Mouse (Mus musculus) right cerebral cortex, postnatal 25 days (tissue): ENCODE results near the gene Lalba.
"Not testable (repeated sequence)": the region's sequence is repeated elsewhere in the genome, so short reads cannot be mapped to it uniquely, and the experiment has no call there.

Experiments used
- DNase-seq: peaks from one replicate; pipeline ENCODE4 v3.0.0; 2022

Gene Lalba

DNA sequence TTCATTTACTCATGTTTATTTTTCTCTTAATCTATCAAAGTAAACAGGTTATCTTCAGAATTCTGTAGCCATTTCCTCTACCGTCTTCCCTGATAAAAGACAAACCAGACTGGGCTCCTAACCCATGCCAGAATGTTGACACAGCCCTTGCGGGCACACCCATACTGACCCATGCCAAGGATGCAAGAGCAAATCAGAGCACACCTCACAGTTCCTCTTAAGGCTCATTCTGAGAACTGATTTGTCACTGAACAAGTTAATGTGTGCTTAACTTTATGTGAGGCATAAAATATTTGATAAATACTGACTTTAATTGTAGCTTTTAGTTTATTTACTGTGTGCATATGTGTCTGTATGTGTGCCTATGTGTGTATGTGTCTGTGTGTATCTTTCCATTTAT lies 8.8 kb upstream of the Lalba start:
- DNase-seq, result no peak

DNA sequence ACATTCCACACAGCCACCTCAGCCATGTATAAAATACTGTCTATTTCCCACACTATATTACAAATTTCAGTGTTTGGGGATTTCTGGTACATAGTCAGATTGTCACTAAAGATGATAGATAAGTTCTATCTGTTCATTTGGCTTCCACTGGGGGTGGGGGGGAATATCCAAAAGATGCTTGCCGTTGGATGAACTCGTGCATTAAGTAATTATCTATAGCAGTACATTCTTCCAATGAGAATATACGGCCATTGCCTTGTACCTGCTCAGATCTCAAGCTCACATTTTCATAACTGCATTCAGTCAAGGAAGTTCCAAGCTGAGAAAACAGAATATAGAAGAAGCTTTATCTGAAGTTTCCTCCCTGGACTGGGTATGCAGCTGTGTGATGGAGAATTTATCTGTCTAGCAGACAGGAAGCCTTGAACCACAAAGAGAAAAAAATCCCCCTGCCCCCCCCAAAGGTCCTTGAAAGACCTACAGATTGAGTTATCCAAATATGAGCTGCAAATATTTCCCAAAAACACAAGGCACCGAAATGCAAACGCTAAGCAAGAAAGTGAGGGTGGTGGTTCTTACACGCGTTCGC lies 4.0 kb upstream of the Lalba start:
- DNase-seq, result no peak

DNA sequence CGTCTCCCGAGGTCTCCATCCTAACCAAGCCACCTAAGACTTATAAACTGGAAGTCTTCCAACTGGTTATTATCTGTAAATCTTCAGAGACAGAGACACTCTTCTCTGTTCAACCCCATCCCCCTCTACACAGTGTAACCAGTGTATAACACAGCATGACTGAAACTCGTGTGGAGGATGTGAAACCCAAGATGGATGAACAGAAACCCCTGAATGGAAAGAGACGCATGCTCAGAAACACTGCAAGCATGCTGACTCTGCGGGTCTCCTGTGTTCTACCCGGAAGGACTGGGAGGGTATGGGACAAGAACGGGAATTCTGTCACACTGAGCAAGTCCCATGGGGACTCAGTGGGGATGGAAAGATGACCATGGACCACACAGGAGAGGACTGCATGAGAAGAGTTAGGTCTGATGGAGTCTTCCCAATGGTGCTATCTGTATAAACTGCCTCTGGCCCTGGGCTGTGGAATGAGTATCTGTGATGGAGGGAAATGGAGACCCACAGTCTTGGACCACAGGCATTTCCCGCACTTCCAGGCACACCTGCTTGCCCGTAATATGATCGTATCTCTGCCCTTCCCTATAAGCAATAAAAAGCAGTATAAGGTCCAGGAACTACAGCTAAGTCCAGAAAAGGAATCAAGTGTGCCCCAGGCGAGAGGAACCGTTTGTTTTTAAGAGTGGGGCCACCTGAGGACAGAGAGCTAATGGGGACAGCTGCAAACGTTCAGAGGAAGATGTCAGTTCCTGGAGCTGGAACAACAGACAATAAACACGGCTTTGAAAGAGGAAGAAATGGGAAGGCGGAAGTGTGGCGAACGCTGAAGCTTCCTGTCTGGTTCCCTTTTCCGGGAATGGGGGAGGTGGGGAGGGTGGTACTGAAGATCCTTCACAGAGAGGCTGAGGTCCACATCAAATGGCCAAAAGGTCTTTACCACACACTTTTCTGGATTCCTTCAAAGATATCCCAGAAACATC lies 1.7 kb upstream of the Lalba start:
- no peak for DNase-seq

DNA sequence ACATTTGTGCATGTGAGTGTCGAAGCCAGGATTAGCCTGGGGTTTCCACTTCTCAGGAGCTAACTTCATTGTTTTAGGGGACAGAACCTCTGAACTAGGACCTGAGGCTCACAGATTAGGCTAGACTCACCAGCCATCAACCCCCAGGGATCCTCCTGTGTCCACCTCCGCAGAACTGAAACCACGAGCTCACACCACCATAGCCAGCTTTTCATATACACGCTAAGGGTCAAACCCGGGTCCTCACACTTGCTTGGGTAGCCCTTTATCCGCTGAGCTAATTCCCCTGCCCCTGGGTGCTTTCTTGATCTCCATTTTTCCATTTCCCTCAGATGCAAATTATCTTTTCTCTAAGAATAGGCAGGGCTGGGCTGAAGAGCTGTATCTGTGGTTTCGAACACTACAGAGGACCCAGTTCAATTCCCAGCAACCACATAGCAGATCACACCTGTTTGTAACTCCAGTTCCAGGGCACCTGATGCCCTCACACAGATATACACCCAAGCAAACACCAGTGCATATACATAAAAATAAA lies 2.9 kb downstream of the Lalba start:
- no peak for DNase-seq

DNA sequence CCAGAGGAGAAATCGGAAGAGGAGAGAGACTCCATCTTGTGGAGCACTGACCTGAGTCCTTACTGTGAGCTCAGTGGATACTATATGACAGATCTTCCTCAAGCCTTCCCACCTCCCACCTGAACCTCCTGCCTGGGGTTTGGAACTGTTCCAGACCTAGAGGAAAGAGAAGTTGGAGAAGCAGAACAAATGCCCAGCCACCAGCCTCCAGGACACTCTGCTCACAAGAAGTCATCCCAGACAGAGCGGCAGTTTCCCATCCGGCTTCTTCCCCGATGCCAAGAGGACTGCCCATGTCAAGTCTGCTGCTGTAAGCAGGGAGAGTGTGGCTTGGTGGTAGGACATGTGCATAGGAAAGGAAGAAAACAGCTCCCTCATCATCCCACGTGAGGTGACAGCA lies 6.2 kb downstream of the Lalba start:
- no peak for DNase-seq

DNA sequence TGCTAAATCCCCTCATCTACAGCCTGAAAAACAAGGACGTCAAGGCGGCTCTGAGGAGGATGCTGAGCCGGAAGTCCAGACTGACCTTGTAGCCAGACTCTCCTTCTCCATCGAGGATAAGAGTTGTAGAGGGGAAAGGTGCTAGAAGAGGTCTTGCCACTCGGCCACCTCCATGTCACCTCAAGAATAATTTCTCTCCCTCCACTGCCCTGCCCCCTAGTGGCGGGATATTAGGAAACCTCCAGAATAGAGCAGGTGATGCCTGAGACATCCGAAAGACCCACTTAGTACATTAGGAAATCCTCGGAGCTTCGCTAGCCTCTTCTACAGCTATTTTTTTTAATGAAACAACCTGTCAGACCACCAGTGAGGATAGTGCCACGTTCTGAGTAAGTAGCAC lies 7.1 kb downstream of the Lalba start:
- no peak for DNase-seq

DNA sequence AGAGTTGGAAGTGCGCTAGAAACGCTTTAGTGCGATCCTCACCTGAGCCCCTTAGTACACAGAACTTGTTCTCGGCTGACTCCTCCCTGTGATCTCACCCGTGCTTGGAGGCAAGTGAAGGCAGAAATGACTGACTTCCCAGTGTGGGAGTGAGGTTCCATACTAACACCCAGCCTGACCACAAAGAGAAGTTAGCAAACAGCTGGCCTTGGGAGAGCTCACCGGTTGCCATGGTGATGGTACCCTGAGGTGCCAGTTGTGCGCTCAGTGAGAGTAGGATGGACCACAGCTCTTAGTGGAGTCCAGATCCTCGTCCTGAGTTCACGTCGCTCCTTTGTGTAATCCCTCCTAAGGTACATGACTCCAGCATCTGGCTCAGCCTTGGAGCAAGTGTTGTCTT lies 7.6 kb downstream of the Lalba start:
- DNase-seq, result no peak

DNA sequence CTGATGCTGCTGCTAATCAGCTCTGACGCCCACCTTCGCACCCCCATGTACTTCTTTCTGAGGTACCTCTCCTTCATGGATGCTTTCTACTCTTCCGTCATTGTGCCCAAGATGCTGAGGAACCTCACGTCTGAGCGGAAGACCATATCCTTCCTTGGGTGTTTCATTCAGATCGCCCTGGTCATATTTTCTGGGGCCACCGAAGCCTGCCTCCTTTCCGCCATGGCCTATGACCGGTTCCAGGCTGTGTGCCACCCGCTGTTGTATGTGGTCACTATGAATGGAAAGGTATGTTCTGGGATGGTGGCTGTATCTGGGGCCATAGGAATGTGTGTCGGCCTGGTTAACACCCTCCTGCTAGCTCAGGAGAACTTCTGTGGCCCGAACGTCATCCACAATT lies 11.0 kb downstream of the Lalba start:
- no peak for DNase-seq

DNA sequence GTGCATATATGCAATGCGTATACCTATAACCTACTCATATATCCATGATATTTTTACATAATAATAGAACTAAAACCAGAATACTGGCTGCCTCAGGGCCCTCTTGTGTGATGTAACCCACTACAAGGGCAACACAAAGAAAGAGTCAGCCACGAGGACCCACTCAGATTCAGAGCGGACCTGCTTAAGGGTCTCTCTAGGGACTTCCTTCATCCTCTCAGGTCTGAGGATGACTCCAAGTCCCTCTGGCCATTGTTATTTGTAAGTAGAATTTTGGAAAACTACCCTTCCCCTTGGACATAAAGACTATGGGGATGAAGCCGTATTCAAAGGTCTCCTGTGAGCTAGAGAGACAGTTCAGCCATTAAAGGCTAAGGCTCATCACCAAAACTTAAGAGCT lies 12.9 kb downstream of the Lalba start, which contains the start of gene OR5BS1P:
OR5BS1P (plus strand) TSS at position 301 of the 400 bp plus-strand sequence.
- DNase-seq, result no peak

DNA sequence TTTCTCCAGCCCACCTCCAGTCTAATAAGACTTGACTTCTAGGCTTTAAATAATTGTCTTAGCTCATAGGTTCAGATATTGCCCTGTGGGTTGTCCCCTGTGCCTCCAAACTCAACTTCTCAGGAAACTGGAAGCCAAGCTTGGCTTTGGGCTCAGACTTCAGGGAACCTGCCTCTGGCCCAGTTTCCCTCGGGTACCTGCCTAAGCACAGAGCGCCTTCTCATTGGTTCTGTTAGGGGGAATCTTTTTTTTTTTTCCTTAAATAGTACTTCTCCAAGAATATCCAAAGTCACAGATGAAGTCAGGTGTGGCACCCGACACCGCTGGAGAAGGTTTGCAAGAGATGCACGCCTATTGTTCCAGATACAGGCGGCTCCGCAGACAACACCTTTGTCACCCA lies 30.2 kb downstream of the Lalba start, which contains the start of gene Olfr281:
Olfr281 (plus strand) TSS at position 301 of the 400 bp plus-strand sequence.
- no peak for DNase-seq

DNA sequence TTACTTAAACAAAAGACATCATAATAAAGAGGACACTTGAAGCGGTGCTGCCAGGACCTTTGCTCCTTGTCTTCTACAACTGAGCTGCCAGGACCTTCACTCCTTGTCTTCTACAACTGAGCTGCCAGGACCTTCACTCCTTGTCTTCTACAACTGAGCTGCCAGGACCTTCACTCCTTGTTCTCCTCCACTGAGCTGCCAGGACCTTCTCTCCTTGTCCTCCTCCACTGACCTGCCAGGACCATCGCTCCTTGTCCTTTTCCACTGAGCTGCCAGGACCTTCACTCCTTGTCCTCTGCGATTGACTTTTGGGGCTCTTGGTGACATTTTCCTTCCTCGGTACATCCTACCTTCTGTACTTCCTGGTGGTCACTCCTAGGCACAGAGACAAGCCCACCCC lies 34.0 kb downstream of the Lalba start:
- DNase-seq, result no peak

DNA sequence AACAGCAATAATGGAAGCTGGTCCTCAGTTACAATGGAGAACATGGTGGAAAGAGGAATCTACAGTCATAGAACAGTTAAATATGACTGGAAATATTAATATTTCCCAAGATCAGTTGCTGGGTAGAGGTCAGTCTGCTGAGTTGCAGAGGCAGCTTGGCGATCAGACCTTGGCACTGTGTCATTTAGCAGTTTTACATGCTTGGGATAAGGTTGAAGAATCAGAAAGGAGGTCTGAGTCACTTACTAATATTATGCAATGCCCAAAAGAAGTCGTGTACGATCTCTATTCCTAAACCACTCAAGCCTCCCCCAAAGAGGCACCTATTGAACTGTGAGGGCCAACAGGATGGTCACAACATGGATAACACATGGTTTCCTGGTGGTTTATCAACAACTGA lies 38.0 kb downstream of the Lalba start:
- DNase-seq, result no peak

DNA sequence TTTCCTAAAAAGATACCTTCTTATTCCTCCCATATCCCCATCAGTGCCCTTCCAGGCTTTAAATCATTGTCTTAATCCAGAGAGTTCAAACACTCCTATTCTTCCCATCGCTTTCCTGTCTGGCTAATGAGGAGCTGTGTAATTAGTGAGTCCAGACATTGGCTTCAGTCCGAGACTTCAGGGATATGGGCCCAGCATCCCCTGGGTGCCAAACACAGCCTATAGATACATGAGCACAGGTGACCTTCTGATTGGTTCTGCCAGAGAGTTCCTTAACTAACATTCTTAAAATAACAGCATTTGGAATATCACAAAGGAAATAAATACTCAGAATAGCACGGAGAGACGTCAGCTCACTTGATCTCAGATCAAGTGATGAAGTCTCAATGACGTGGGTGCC lies 51.6 kb downstream of the Lalba start, which contains the start of gene Olfr282:
Olfr282 (plus strand) TSS at position 301 of the 400 bp plus-strand sequence.
- DNase-seq, result not testable (repeated sequence)
